Mouse (Mus musculus) E14TG2a.4 (cell line): ENCODE data around the gene Gm49396.

ENCODE experiments used
- H3K27me3 ChIP-seq: 2 replicates; pipeline ENCODE4 v1.6.1; 2014; ENCODE audit warnings: low read length, control low read depth; ENCODE audit not compliant: insufficient read depth
- H3K36me3 ChIP-seq: 2 replicates; pipeline ENCODE4 v1.6.1; 2014; ENCODE audit warnings: low read length, control low read depth; ENCODE audit not compliant: insufficient read depth
- H3K4me1 ChIP-seq: replicated peaks from 2 replicates; pipeline ENCODE4 v1.6.1; 2014; ENCODE audit warnings: low read depth, low read length, control low read depth
- H3K4me3 ChIP-seq: replicated peaks from 2 replicates; pipeline ENCODE4 v1.5.1; 2014; ENCODE audit warnings: mild to moderate bottlenecking, low read length
- H3K9me3 ChIP-seq: 2 replicates; pipeline ENCODE4 v1.6.1; 2014; ENCODE audit warnings: low read length, control low read depth
- CTCF ChIP-seq: conservative IDR thresholded peaks from 2 replicates; pipeline ENCODE4 v1.5.1; 2014; ENCODE audit warnings: low read length
- NANOG ChIP-seq: IDR thresholded peaks from 2 replicates; pipeline ENCODE4 v1.6.1; 2014; ENCODE audit warnings: borderline replicate concordance, low read length, mixed read lengths
- POU5F1 ChIP-seq: IDR thresholded peaks from 2 replicates; pipeline ENCODE4 v1.6.1; 2014; ENCODE audit warnings: low read length, borderline replicate concordance

Gm49396 gene

GRCm38 (mm10) chr7:30567555-30567954, 4.4 kb downstream of the Gm49396 start:
- Histone ChIP-seq H3K4me3 (peak overlapping the region; percentile 1; the same call in 1 of the 2 replicates), H3K27me3 (no peaks in the 10 kb centered on the region), H3K4me1 (peaks cover 46% of the 10 kb centered on the region), H3K36me3 (peaks cover 82% of the 10 kb centered on the region), H3K9me3 (no peaks in the 10 kb centered on the region)
- TF ChIP-seq NANOG (no peak), POU5F1 (no peak), CTCF (no peak)

- peaks cover 98% of the 10 kb centered on the region for H3K36me3 ChIP-seq
- H3K4me1 ChIP-seq: peaks cover 17% of the 10 kb centered on the region
- no peak overlapping the region for H3K4me3 ChIP-seq
- no peaks in the 10 kb centered on the region for H3K9me3 ChIP-seq
- TF ChIP-seq CTCF (no peak), POU5F1 (no peak), NANOG (no peak)
- no peaks in the 10 kb centered on the region for H3K27me3 ChIP-seq
These were observed 9.2 kb downstream of the Gm49396 start for GRCm38 (mm10) chr7:30572389-30572788.

GRCm38 (mm10) chr7:30572969-30573368, 9.8 kb downstream of the Gm49396 start:
- no peak for TF ChIP-seq NANOG
- no peak for TF ChIP-seq POU5F1
- TF ChIP-seq CTCF: no peak
- Histone ChIP-seq H3K36me3 (peaks cover 100% of the 10 kb centered on the region), H3K4me3 (no peak overlapping the region), H3K27me3 (no peaks in the 10 kb centered on the region), H3K9me3 (no peaks in the 10 kb centered on the region), H3K4me1 (peaks cover 14% of the 10 kb centered on the region)

DNA sequence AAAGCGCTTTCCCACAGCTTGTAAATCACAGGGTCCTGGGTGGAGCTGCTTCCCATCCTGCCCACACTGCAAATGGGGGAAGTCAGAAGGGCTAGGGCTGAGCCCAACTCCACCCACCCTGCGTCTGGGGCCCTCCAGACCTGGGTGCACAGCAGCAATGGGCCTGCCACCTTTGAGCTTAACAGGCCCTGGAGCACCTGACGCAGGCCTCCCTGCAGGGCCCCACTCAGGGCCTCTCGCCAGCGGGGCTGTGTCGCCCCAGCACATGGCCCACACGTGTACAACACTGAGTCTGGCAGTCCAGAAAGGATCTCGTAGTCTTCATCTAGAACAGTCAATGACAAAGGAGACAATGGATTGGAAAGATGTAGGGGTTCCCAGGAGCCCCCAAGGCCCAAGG, 16.8 kb downstream of the Gm49396 start:
- H3K36me3 ChIP-seq: peaks cover 100% of the 10 kb centered on the region
- H3K9me3 ChIP-seq: no peaks in the 10 kb centered on the region
- H3K4me1 ChIP-seq: peaks cover 35% of the 10 kb centered on the region
- no peak for TF ChIP-seq CTCF
- TF ChIP-seq POU5F1: no peak
- TF ChIP-seq NANOG: no peak
- H3K4me3 ChIP-seq: no peak overlapping the region
- H3K27me3 ChIP-seq: no peaks in the 10 kb centered on the region

DNA sequence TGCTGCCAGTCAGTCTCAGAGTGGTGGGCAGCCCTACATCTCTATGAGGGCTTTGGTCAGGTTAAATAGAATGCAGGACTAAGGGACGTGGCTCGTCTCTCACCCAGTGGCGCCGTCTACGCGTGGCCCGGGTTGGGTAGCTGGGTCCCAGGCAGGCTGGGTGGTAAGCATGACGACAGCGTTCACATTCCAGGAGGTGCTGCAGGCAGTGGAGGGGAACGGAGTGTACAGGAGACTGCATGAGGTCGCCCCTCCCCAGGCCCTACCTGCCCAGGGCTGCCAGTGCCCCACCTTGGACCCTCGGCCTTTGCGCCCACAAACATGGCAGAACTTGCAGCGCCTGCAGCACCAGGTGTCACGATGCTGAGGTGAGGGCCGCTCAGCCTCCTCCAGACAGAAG, 18.4 kb downstream of the Gm49396 start:
- peaks cover 100% of the 10 kb centered on the region for H3K36me3 ChIP-seq
- no peak for TF ChIP-seq POU5F1
- no peak for TF ChIP-seq NANOG
- TF ChIP-seq CTCF: no peak
- H3K9me3 ChIP-seq: no peaks in the 10 kb centered on the region
- peaks cover 50% of the 10 kb centered on the region for H3K4me1 ChIP-seq
- H3K4me3 ChIP-seq: no peak overlapping the region
- H3K27me3 ChIP-seq: no peaks in the 10 kb centered on the region

- no peaks in the 10 kb centered on the region for H3K27me3 ChIP-seq
- peaks cover 78% of the 10 kb centered on the region for H3K36me3 ChIP-seq
- no peaks in the 10 kb centered on the region for H3K9me3 ChIP-seq
- peaks cover 64% of the 10 kb centered on the region for H3K4me1 ChIP-seq
- TF ChIP-seq POU5F1: no peak
- no peak overlapping the region for H3K4me3 ChIP-seq
These were observed 21.2 kb downstream of the Gm49396 start for GRCm38 (mm10) chr7:30584339-30584738.

DNA sequence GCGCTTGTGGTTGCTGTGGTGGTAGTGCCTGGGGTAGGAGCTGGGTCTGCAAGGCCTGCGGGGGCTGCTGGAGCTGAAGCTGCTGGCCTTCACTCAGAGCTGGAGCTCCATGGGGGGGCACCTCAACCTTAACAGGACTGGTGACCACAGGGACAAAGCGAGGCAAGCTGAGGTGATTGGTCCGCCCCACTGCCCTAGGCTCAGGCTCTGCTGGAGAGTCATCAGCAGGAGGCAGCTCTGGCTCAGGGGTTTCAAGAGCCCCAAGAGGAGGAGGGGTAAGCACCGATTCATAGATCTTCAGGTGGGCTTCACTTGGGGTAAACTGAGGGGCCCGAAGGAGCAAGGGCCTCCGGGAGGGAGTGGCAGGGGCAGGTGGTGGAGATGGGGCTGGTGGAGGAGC, 22.0 kb downstream of the Gm49396 start:
- H3K36me3 ChIP-seq: peaks cover 70% of the 10 kb centered on the region
- H3K4me1 ChIP-seq: peaks cover 63% of the 10 kb centered on the region
- H3K4me3 ChIP-seq: peak overlapping the region; percentile 17; the same call in 1 of the 2 replicates
- TF ChIP-seq CTCF: no peak
- no peak for TF ChIP-seq NANOG
- no peak for TF ChIP-seq POU5F1
- H3K9me3 ChIP-seq: no peaks in the 10 kb centered on the region
- no peaks in the 10 kb centered on the region for H3K27me3 ChIP-seq

DNA sequence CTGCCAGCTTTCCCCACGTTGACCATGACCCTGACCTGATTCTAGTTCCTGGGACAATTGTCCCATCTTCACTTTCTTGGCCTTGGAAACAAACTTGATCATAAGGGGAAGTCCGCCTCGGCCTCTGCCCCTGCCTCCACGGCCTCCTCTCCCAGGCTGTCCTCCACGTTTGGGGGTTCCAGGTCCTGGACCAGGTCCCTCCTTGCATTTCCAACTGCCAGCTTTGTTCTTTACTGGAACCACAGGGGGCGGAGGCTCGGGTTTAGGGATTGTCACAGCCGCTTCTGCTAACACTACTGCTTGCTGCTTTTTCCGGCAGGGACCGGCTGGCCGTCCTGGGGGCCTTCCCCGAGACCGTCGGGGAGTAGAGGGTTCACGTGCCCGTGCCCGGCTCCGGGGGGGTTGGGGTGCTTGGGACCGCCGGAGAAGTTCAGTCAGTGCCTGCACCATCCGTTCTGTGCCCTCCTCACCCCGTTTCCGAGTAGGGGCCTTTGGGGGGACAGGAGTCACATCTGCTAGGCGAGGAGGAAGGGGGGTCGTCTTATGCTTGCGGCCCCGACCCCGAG, 23.4 kb downstream of the Gm49396 start:
- Histone ChIP-seq H3K9me3 (no peaks in the 10 kb centered on the region), H3K4me3 (peak overlapping the region; percentile 97), H3K4me1 (peaks cover 74% of the 10 kb centered on the region), H3K36me3 (peaks cover 68% of the 10 kb centered on the region), H3K27me3 (no peaks in the 10 kb centered on the region)
- no peak for TF ChIP-seq POU5F1
- no peak for TF ChIP-seq NANOG
